ENCODE assay signal across 8 mouse cellular contexts in the genomic region with DNA sequence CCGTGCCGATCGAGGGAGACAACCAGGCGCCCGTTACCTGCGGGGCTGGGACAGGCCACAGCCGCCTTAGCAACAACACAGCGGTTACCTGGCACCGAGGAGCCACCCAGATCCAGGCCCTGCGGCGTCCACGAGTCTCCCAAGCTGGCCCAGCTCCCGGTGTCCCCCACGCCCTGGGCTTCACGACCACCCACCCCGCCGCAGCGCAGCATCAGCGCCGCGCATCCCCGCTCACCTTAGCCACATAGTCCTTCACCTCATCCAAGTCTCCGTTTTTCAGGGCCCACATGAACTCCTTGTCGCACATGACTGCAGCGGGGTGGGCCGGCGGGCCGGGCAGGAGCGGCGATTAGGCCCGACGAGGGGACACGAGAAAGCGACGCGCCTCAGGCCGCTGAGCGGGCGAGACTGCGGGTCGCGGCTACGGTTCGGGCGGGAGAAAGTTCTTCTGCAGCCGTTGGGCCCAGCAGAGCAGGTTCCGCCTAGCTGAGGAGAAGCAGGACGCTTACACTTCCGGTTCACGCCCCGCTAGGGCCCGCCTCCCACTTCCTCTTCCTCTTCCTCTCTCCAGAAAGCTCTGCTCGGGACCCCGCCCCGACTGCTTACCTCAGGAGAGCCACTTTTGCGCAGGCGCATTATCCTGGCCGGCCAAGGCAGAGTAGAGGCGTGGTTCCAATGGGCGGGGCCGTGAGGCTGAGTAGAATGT. TPM values are rescaled to one million over a fixed set of nuclear protein-coding genes. Genes with fewer than 3 reads are reported as not detected.
A peak's percentile ranks its signal among the peaks of the same experiment; 100 is the strongest.
DNase-seq lines count a peak whose midpoint lies in the region; ATAC-seq lines count a peak whose summit lies in the region.

A gene (minus strand): TSS at position 585 of the 706 bp plus-strand sequence.

- H3K9ac ChIP-seq in kidney, embryonic 15.5 days = peak within 1 kb of the TSS; percentile 94

- peak within 1 kb of the TSS; percentile 99 for H3K4me3 ChIP-seq in heart, embryonic 10.5 days
- H3K4me3 ChIP-seq in kidney, embryonic 15.5 days (replicated peaks) = peak within 1 kb of the TSS; percentile 91

- H3K36me3 ChIP-seq in heart, embryonic 10.5 days = no peaks in the 10 kb centered on the region
- no peaks in the 10 kb centered on the region for H3K36me3 ChIP-seq in kidney, embryonic 15.5 days

- H3K27ac ChIP-seq in heart, embryonic 10.5 days = peak within 1 kb of the TSS; percentile 97
- H3K27ac ChIP-seq in kidney, embryonic 15.5 days = peak within 1 kb of the TSS; percentile 86

- DNase-seq in B cell, adult 2 months = peak; percentile 98 to 99
- DNase-seq in brain, adult 2 months (ENCODE audit: low read depth, low spot score) = peak; percentile 99
- DNase-seq in heart, embryonic 10.5 days (ENCODE audit: low spot score) = peak; percentile 99
- peak; percentile 99 for DNase-seq in liver
- peak; percentile 98 to 99 for DNase-seq in spleen, postnatal 4 days (ENCODE audit: low spot score in 2 of 2)

- H3K4me2 ChIP-seq in kidney, embryonic 15.5 days = peak within 1 kb of the TSS; percentile 69

- WGBS in heart, embryonic 10.5 days = under 1% methylated on average over 61 of the region's 61 CpGs
- WGBS in kidney, embryonic 15.5 days = under 1% methylated on average over 61 of the region's 61 CpGs

- no peaks in the 10 kb centered on the region for H3K9me3 ChIP-seq in heart, embryonic 10.5 days
- H3K9me3 ChIP-seq in kidney, embryonic 15.5 days (replicated peaks) = no peaks in the 10 kb centered on the region

- ATAC-seq in erythroblast, adult 5-6 weeks (replicated peaks; ENCODE audit: low FRiP score, poor library complexity, severe bottlenecking) = peak; percentile 100
- peak; percentile 100 for ATAC-seq in kidney, embryonic 15.5 days (replicated peaks; ENCODE audit: low FRiP score)
- ATAC-seq in monocyte, adult 5-6 weeks (replicated peaks; ENCODE audit: insufficient number of reproducible peaks, low FRiP score, low TSS enrichment, poor library complexity, severe bottlenecking) = peak; percentile 95

- H3K4me1 ChIP-seq in heart, embryonic 10.5 days = no peaks in the 10 kb centered on the region
- H3K4me1 ChIP-seq in kidney, embryonic 15.5 days = peaks cover 15% of the 10 kb centered on the region

- no peaks in the 10 kb centered on the region for H3K27me3 ChIP-seq in heart, embryonic 10.5 days (ENCODE audit: insufficient read depth, poor library complexity, severe bottlenecking)
- no peaks in the 10 kb centered on the region for H3K27me3 ChIP-seq in kidney, embryonic 15.5 days

RNA-seq across cellular contexts. Expression of the gene that starts here (rescaled TPM):
- total RNA-seq in erythroblast, adult 5-6 weeks (2015; ENCODE audit: low replicate concordance) = 51.5 and 52.7 TPM in 2 replicates
- total RNA-seq in erythroblast, adult 5-6 weeks (2017; ENCODE audit: low replicate concordance) = 41.5 and 45.4 TPM in 2 replicates
- polyA plus RNA-seq in heart, embryonic 10.5 days (2016; fragmentation: Nextera tagmentation; extraction: Ambion mirVana) = 116 and 133 TPM in 2 replicates
- polyA plus RNA-seq in kidney, embryonic 15.5 days (2015; fragmentation: Nextera tagmentation; extraction: Ambion mirVana) = 148 and 156 TPM in 2 replicates
- total RNA-seq in monocyte, adult 5-6 weeks (2017) = 188 to 223 TPM (median 212 TPM) in 3 replicates

Comparison
In these comparisons a context has a peak if more than half of its experiments do, and no peak if none do; other contexts are left out.
1. Peak in every context shown above with its lines: DNase-seq, ATAC-seq, H3K4me3 ChIP-seq and H3K27ac ChIP-seq.